Mouse (Mus musculus): ENCODE results near the gene Nr0b2.

GRCm38 (mm10) chr4:133600306-133600705 is 47.1 kb downstream of the Nr0b2 start:
- TF ChIP-seq CTCF (IDR thresholded peaks at IDR 0.05; ENCODE audit: insufficient read depth, low read length), result no peak
- no peak for TF ChIP-seq POLR2A (IDR thresholded peaks at IDR 0.05; ENCODE audit: borderline replicate concordance, extremely low read depth, low read depth, low read length)
